Mouse (Mus musculus): ENCODE measurements around the gene Eml6. TPM values are rescaled to one million over a fixed set of nuclear protein-coding genes. Genes with fewer than 3 reads are reported as not detected.
"Not testable (repeated sequence)": the region's sequence is repeated elsewhere in the genome, so short reads cannot be mapped to it uniquely, and the experiment has no call there.

Eml6 gene
- polyA plus RNA-seq, 1 experiment from 2014 or later = 3.0 TPM

DNA sequence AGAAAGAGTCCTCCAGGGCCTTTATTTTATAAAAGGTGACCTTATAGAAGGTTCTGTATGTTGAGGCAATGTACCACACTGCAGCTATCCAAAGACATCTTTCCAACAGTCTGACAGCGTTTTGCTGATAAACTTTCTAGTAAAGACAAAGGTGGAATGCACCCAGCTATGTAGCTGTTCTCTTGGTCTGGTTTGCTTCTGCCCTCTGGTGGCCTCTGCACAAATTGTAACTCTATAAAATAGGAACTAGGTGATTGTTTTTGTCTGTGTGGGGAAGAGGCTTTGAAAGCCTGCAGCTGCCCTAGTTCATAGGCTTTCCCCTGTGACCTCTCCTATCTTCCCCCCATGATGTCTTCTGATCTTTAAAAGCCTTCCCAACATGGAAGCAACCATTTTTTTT, 140.7 kb downstream of the Eml6 start:
- H3K9me3 ChIP-seq = no peaks in the 10 kb centered on the region
- 11% methylated on average over 1 of the region's 1 CpGs for WGBS

DNA sequence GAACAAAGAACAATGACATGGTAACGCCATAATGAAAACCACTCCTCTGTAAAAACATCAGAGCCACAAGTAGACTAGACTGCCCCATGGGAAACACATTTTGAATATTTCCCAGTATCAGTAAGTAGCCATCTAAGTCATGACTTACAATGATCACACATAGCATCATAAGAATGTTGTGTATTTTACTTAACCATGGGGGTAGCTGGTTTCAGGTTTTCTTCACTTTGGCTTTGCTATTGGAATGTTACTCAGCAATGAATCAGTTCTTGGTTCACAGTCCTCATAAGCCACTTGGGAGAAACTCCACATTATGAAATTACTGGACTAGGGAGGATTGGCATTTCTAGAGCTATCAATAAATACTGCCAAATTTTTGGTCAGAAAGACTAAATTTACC, 141.5 kb downstream of the Eml6 start:
- Histone ChIP-seq H3K4me2 (replicated peaks) (no peak overlapping the region), H3K27me3 (peaks cover 18% of the 10 kb centered on the region), H3K27ac (replicated peaks) (no peak overlapping the region), H3K9me3 (no peaks in the 10 kb centered on the region), H3K4me3 (no peak overlapping the region), H3K4me1 (no peaks in the 10 kb centered on the region), H3K9ac (replicated peaks) (no peak overlapping the region), H3K36me3 (no peaks in the 10 kb centered on the region)
- 65% methylated on average over 1 of the region's 1 CpGs for WGBS
- ATAC-seq (ENCODE audit: low FRiP score, low read depth) = no peak

More for the DNA sequence above, 140.7 kb downstream of the Eml6 start:
- Histone ChIP-seq H3K4me3 (no peak overlapping the region), H3K27me3 (peaks cover 12% of the 10 kb centered on the region), H3K27ac (replicated peaks) (no peak overlapping the region), H3K36me3 (no peaks in the 10 kb centered on the region), H3K4me1 (no peaks in the 10 kb centered on the region), H3K4me2 (replicated peaks) (no peak overlapping the region), H3K9ac (replicated peaks) (no peak overlapping the region)
- ATAC-seq (ENCODE audit: low FRiP score, low read depth) = peak; percentile 77

DNA sequence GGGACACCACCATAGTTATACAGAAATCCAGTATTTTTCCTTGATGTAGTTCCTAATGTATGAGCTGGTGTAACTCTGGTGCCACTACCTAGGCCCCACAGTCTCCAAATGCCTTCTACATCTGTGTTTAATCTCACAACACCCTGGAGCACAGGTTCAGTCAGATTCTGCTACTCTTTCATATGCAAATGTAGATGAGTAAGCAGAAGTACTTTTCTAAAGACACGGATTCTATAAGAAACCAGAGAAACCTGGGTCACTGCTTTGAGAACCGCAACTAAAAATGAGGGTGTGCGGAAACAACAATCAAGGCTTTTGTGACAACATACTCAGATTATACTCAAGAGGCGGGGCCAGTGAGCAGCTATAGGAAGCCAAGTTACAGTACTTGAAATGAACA, 142.8 kb downstream of the Eml6 start:
- no peak overlapping the region for H3K27ac ChIP-seq (replicated peaks)
- no peak overlapping the region for H3K4me2 ChIP-seq (replicated peaks)
- H3K36me3 ChIP-seq = no peaks in the 10 kb centered on the region
- ATAC-seq (ENCODE audit: low FRiP score, low read depth) = no peak
- 61% methylated on average over 4 of the region's 4 CpGs for WGBS
- H3K4me1 ChIP-seq = no peaks in the 10 kb centered on the region
- H3K4me3 ChIP-seq = no peak overlapping the region
- no peak overlapping the region for H3K9ac ChIP-seq (replicated peaks)
- peaks cover 31% of the 10 kb centered on the region for H3K27me3 ChIP-seq
- H3K9me3 ChIP-seq = no peaks in the 10 kb centered on the region

DNA sequence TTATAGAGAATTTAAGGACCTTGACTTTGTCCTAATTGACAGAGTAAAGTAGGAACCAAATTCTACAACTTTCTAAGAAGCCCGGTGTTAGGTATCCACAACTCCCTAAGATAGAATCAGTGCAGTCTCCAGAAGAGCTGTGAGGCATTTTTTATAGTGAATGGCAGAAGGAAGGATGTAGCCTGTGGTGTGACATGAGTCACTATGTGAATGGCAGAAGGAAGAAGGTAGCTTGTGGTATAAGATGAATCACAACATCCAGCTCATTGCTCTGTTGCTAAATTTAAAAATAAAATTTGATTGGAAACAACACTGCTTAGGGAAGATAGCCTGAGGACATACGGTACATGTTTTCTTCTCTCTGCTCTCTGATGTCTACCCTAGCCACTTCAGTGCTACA, 146.2 kb downstream of the Eml6 start:
- 90% methylated on average over 2 of the region's 2 CpGs for WGBS
- no peak for ATAC-seq (ENCODE audit: low FRiP score, low read depth)
- Histone ChIP-seq H3K27me3 (peaks cover 38% of the 10 kb centered on the region), H3K36me3 (no peaks in the 10 kb centered on the region), H3K9ac (replicated peaks) (no peak overlapping the region), H3K27ac (replicated peaks) (no peak overlapping the region), H3K4me1 (peaks cover 4% of the 10 kb centered on the region; the same call in 1 of the 2 replicates), H3K9me3 (no peaks in the 10 kb centered on the region), H3K4me3 (no peak overlapping the region), H3K4me2 (replicated peaks) (no peak overlapping the region)

DNA sequence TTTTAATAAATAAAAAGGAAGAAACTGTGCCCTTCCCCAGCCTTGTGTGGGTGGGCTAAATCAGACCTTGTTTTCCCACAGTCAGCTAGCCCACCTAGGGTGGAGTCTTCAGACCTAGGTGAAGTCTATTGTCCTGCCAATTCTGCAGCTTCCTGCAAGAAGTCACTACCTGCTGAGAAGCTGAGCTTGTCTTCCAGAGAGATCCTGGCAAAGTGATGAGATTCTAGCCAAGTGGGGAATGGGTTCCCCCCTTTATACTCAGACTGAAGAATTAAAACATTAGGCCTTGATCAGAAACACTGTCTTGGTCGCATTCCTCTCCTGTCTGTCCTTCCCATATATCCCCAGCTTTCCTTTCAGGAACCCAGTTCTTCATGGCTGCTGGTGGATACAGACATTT, 147.9 kb downstream of the Eml6 start:
- 71% methylated on average over 1 of the region's 1 CpGs for WGBS
- Histone ChIP-seq H3K36me3 (no peaks in the 10 kb centered on the region), H3K9me3 (no peaks in the 10 kb centered on the region), H3K4me1 (peaks cover 4% of the 10 kb centered on the region; the same call in 1 of the 2 replicates), H3K9ac (replicated peaks) (no peak overlapping the region), H3K27ac (replicated peaks) (no peak overlapping the region), H3K4me2 (replicated peaks) (no peak overlapping the region), H3K4me3 (no peak overlapping the region), H3K27me3 (peaks cover 45% of the 10 kb centered on the region)
- ATAC-seq (ENCODE audit: low FRiP score, low read depth) = no peak

DNA sequence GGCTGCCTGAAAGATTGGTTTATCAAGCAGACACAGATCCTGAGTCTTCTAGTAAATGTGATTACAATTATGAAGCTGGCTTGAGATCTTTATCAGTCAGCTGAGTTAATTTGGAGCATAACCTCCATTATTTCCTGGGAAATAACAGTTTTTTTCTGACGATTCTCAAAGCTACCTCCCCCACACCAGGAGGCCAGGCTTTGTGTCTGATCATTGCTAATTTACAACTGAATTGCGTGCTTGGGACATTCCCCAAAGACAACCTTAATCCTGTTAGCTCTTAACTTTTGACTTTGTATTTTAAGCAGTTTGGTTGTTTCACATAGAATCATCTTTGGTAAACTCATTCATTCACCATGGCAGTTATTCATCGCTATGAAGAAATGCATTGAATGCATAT, 148.6 kb downstream of the Eml6 start:
- H3K9ac ChIP-seq (replicated peaks) = no peak overlapping the region
- peak; percentile 58; the same call in 1 of the 2 replicates for ATAC-seq (ENCODE audit: low FRiP score, low read depth)
- no peak overlapping the region for H3K27ac ChIP-seq (replicated peaks)
- no peak overlapping the region for H3K4me2 ChIP-seq (replicated peaks)
- H3K4me3 ChIP-seq = no peak overlapping the region
- no peaks in the 10 kb centered on the region for H3K36me3 ChIP-seq
- H3K27me3 ChIP-seq = peaks cover 46% of the 10 kb centered on the region
- 21% methylated on average over 3 of the region's 3 CpGs for WGBS
- no peaks in the 10 kb centered on the region for H3K9me3 ChIP-seq
- peaks cover 4% of the 10 kb centered on the region; the same call in 1 of the 2 replicates for H3K4me1 ChIP-seq

DNA sequence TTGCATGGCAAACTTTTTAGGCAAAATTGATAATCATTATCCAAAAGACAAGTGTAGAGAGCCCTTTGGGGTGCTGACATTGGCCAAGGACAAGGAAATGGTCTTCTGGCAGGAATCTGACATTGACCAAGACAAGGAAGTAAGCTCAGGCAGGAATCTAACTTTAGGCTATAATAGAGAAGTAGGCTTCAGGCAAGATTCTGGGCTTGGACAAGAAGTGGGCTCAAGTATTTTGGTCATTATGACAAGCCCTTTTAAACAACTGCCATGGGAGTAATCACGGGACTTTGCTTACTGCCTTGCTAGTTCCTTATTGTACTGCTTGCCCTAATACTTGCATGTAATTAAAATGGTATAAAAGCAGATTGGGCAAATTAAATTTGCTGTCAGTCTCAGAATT, 151.1 kb downstream of the Eml6 start:
- not testable (repeated sequence) for H3K4me3 ChIP-seq; H3K4me2 ChIP-seq (replicated peaks); H3K36me3 ChIP-seq; H3K27ac ChIP-seq (replicated peaks); H3K9me3 ChIP-seq; ATAC-seq (ENCODE audit: low FRiP score, low read depth); H3K9ac ChIP-seq (replicated peaks); H3K4me1 ChIP-seq
- H3K27me3 ChIP-seq = peaks cover 39% of the 10 kb centered on the region
- WGBS = 82% methylated on average over 1 of the region's 1 CpGs

DNA sequence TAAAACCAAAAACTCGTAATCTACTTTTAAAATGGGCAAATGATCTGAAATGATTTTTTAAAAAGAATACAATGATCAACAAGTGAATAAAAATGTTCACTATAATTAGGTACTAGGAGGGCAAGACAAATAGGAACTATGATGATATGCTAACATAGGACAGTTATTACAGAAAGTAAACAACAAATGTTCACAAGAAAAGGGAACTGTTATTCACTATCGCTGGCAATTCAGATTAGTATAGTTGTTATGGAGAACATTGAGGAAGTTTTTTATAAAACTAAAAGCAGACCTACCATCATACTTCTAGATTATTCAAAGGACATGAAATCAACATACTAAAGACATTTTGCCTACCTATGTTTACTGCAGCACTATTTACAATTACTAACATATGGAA, 155.7 kb downstream of the Eml6 start:
- 87% methylated on average over 2 of the region's 2 CpGs for WGBS
- Histone ChIP-seq H3K27me3 (peaks cover 27% of the 10 kb centered on the region), H3K4me3 (no peak overlapping the region), H3K36me3 (no peaks in the 10 kb centered on the region), H3K27ac (replicated peaks) (no peak overlapping the region), H3K9me3 (no peaks in the 10 kb centered on the region), H3K4me1 (no peaks in the 10 kb centered on the region), H3K9ac (replicated peaks) (no peak overlapping the region), H3K4me2 (replicated peaks) (no peak overlapping the region)
- no peak for ATAC-seq (ENCODE audit: low FRiP score, low read depth)

DNA sequence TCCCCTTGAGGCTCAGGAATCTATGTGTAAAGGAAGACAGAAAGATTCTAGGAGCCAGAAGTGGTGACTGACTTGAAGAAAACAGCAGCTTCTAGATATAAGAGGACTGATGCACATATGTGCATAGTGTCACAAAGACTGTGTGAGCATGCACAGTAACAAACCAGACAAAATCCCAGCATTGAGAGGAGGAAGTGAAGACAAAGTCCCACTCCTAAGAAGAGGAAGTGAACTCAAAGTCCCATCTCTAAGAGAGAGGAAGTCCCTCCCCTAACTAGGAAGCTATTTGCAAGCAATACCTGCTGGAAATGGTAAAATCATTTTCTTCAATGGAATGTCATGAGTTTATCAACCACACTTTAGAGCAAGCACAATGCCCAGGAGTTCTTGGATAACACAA, 161.6 kb downstream of the Eml6 start:
- Histone ChIP-seq H3K27ac (replicated peaks) (no peak overlapping the region), H3K27me3 (peaks cover 6% of the 10 kb centered on the region; the same call in 1 of the 2 replicates), H3K4me2 (replicated peaks) (no peak overlapping the region), H3K4me3 (no peak overlapping the region), H3K9ac (replicated peaks) (no peak overlapping the region), H3K4me1 (peaks cover 11% of the 10 kb centered on the region), H3K9me3 (no peaks in the 10 kb centered on the region), H3K36me3 (no peaks in the 10 kb centered on the region)
- no peak for ATAC-seq (ENCODE audit: low FRiP score, low read depth)

DNA sequence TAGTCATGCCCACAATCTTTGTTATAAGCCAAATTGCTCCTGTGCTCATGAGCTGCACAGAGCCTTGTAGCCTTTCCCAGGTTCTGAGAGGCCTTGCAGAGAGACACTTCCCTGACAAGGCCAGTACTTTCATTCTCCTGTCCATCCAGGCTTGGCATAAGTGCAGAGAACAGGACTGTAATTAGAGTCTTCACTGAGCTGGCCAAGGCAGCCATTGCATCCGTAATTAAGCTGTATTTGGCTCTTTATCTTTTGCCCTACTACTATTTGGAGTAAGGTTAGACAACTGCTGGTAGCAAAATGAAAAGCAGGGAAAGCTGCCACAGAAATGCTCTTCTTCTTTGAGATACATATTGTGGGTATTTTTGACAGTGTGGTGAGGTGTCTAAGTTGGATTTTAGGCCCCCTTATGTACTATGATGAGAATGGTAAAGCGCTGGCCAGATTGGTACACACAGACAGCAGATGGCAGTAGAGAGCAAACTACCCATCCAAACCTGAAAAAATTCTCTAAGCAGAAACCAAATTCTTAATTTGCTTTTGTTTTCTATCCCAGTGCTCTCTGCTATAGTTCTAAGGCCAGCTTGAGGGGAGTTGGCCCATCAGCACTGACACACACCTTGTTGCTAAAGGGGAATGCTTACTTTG, 164.0 kb downstream of the Eml6 start:
- Histone ChIP-seq H3K27me3 (no peaks in the 10 kb centered on the region), H3K4me2 (replicated peaks) (no peak overlapping the region), H3K9me3 (no peaks in the 10 kb centered on the region), H3K4me1 (peaks cover 11% of the 10 kb centered on the region), H3K4me3 (no peak overlapping the region), H3K9ac (replicated peaks) (no peak overlapping the region), H3K36me3 (no peaks in the 10 kb centered on the region), H3K27ac (replicated peaks) (no peak overlapping the region)
- peak; percentile 47; the same call in 1 of the 2 replicates for ATAC-seq (ENCODE audit: low FRiP score, low read depth)
- 39% methylated on average over 2 of the region's 2 CpGs for whole genome bisulfite sequencing

DNA sequence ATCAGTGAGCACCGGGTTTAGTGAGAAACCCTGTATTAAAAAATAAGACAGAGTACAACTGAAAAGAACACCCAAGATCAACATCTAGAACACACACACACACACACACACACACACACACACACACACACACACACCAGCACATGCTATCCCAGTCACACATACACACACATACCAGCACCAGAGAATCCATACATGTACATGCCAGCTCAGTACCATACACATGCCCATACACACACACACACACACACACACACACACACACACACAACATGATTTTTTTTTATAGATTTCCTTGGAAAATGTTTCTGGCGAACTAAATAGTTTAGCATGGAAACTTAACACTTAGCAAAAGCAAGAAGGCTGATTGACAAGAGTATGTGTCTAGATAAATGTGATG, 164.8 kb downstream of the Eml6 start:
- H3K36me3 ChIP-seq = no peaks in the 10 kb centered on the region
- H3K4me3 ChIP-seq = no peak overlapping the region
- H3K4me2 ChIP-seq (replicated peaks) = no peak overlapping the region
- H3K27ac ChIP-seq (replicated peaks) = no peak overlapping the region
- peaks cover 11% of the 10 kb centered on the region for H3K4me1 ChIP-seq
- H3K27me3 ChIP-seq = no peaks in the 10 kb centered on the region
- 74% methylated on average over 2 of the region's 2 CpGs for WGBS
- ATAC-seq (ENCODE audit: low FRiP score, low read depth) = no peak
- no peak overlapping the region for H3K9ac ChIP-seq (replicated peaks)
- H3K9me3 ChIP-seq = no peaks in the 10 kb centered on the region

DNA sequence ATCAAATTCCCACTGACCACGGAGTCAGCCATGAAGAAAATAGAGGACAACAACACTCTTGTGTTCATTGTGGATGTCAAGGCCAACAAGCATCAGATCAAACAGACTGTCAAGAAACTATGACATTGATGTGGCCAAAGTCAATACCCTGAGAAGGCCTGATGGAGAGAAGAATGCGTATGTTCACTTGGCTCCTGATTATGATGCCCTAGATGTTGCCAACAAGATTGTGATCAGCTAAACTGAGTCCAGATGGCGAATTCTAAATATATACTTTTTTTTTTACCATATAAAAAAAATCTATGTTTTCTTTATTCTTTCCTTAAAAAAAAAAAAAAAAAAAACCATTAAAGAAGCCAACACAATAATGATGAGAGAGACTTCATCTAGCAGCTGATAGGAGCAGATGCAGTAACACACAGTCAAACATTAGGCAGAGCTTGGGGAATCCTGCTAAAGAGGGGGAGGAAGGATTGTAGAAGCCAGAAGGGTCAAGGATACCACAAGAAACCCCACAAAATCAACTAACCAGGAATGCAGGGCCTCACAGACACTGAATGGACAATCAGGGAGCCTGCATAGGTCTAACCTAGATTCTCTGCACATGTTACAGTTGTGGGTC, 185.1 kb downstream of the Eml6 start:
- no peak overlapping the region for H3K4me3 ChIP-seq
- 83% methylated on average over 3 of the region's 3 CpGs for WGBS
- H3K4me2 ChIP-seq (replicated peaks) = no peak overlapping the region
- ATAC-seq (ENCODE audit: low FRiP score, low read depth) = no peak
- H3K27me3 ChIP-seq = no peaks in the 10 kb centered on the region
- H3K9ac ChIP-seq (replicated peaks) = no peak overlapping the region
- no peaks in the 10 kb centered on the region for H3K4me1 ChIP-seq
- H3K36me3 ChIP-seq = no peaks in the 10 kb centered on the region
- no peak overlapping the region for H3K27ac ChIP-seq (replicated peaks)
- no peaks in the 10 kb centered on the region for H3K9me3 ChIP-seq

DNA sequence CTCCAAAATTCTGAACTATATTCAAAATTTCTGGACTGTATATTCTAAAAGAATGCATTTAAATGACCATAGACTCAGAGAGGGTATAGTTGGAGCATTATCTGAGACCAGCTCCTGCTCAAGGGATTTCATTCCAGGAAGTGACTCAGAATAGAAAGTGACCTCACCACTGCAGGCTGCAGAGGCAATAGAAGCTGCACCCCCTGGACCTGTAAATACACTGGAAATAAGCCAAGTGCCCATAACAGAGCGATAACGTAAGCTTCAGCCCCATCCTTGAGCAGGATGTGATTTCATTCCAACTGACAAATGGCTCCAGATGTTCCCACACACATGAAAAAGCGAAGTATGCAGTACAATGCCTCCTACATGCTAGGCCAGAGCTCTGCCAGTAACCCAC, 186.1 kb downstream of the Eml6 start:
- ATAC-seq (ENCODE audit: low FRiP score, low read depth) = no peak
- no peaks in the 10 kb centered on the region for H3K27me3 ChIP-seq
- no peak overlapping the region for H3K4me3 ChIP-seq
- WGBS = 78% methylated on average over 3 of the region's 3 CpGs
- no peak overlapping the region for H3K9ac ChIP-seq (replicated peaks)
- no peaks in the 10 kb centered on the region for H3K4me1 ChIP-seq
- no peak overlapping the region for H3K27ac ChIP-seq (replicated peaks)
- no peak overlapping the region for H3K4me2 ChIP-seq (replicated peaks)
- H3K9me3 ChIP-seq = no peaks in the 10 kb centered on the region
- H3K36me3 ChIP-seq = no peaks in the 10 kb centered on the region
